Mouse (Mus musculus): ENCODE measurements around the gene Zbtb22. TPM values are rescaled to one million over a fixed set of nuclear protein-coding genes. Genes with fewer than 3 reads are reported as not detected.
A peak's percentile ranks its signal among the peaks of the same experiment; 100 is the strongest.

Gene Zbtb22
- polyA plus RNA-seq, 1 experiment from 2014 or later, result 18.1 TPM

DNA sequence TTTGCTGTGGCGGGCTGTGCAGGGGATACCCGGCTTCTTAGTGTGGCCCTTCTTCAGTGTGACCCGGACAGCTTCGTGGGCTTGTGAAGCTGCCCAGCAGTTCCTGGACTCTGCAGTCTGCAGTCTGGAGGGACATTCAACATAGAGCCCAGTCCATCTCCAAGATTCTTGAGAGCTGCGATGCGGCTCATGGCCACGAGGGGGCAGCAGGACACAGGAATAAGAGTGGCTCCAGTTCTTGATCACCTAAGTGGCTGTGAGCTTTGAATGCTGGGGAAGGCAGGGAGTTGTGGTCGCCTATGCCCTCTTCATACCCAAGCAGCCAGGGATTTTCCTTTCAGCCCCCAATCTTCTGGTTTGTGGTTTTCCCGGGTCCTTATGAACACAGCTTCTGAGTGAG, 52.8 kb downstream of the Zbtb22 start:
- H3K4me3 ChIP-seq, result no peak overlapping the region
- H3K4me1 ChIP-seq, result no peaks in the 10 kb centered on the region
- H3K27me3 ChIP-seq, result peaks cover 13% of the 10 kb centered on the region; the same call in 1 of the 2 replicates
- no peak overlapping the region for H3K4me2 ChIP-seq
- H3K9me3 ChIP-seq (replicated peaks), result no peaks in the 10 kb centered on the region; the same call in 1 of the 2 replicates
- peak; percentile 80 for ATAC-seq
- H3K36me3 ChIP-seq (ENCODE audit: poor library complexity, severe bottlenecking), result peaks cover 23% of the 10 kb centered on the region
- WGBS, result 6% methylated on average over 9 of the region's 9 CpGs
- no peak overlapping the region for H3K27ac ChIP-seq
- H3K9ac ChIP-seq, result no peak overlapping the region

Small RNA genes lying within 50 kb of the gene (microRNA-seq; reads per million reads assigned to microRNA genes)
- gene Gm27740, result not detected

Other genes with a start within 250 kb of the Zbtb22 start
- 349 and 356 TPM in 2 replicates for gene Hnrnpm, start 229.0 kb upstream of the Zbtb22 start, polyA plus RNA-seq (2015; fragmentation: Nextera tagmentation; extraction: Ambion mirVana)
- 52.2 and 56.5 TPM in 2 replicates for gene March2, start 197.2 kb upstream of the Zbtb22 start, polyA plus RNA-seq (2015; fragmentation: Nextera tagmentation; extraction: Ambion mirVana)
- 433 and 441 TPM in 2 replicates for gene Rab11b, start 155.4 kb upstream of the Zbtb22 start, polyA plus RNA-seq (2015; fragmentation: Nextera tagmentation; extraction: Ambion mirVana)
- 8.6 and 10.0 TPM in 2 replicates for gene Angptl4, start 134.1 kb upstream of the Zbtb22 start, polyA plus RNA-seq (2015; fragmentation: Nextera tagmentation; extraction: Ambion mirVana)
- 27.3 and 29.0 TPM in 2 replicates for gene Kank3, start 105.4 kb upstream of the Zbtb22 start, polyA plus RNA-seq (2015; fragmentation: Nextera tagmentation; extraction: Ambion mirVana)
- gene Rps28, start 91.3 kb upstream of the Zbtb22 start, polyA plus RNA-seq (2015; fragmentation: Nextera tagmentation; extraction: Ambion mirVana), result 779 and 868 TPM in 2 replicates
- 473 and 507 TPM in 2 replicates for gene Ndufa7, start 91.3 kb upstream of the Zbtb22 start, polyA plus RNA-seq (2015; fragmentation: Nextera tagmentation; extraction: Ambion mirVana)
- 60.1 and 66.1 TPM in 2 replicates for gene Cd320, start 72.8 kb upstream of the Zbtb22 start, polyA plus RNA-seq (2015; fragmentation: Nextera tagmentation; extraction: Ambion mirVana)
- gene Gm7029, start 42.1 kb upstream of the Zbtb22 start, polyA plus RNA-seq (2015; fragmentation: Nextera tagmentation; extraction: Ambion mirVana), result not detected in 2 replicates
- 6.8 and 7.4 TPM in 2 replicates for gene Kifc1, start 25.2 kb upstream of the Zbtb22 start, polyA plus RNA-seq (2015; fragmentation: Nextera tagmentation; extraction: Ambion mirVana)
- 0.28 and 0.49 TPM in 2 replicates for gene Platr17, start 10.8 kb upstream of the Zbtb22 start, polyA plus RNA-seq (2015; fragmentation: Nextera tagmentation; extraction: Ambion mirVana)
- 60.7 and 68.0 TPM in 2 replicates for gene Daxx, start 6.5 kb upstream of the Zbtb22 start, polyA plus RNA-seq (2015; fragmentation: Nextera tagmentation; extraction: Ambion mirVana)
- 12.3 and 15.0 TPM in 2 replicates for gene Tapbp, start within 50 bp of the Zbtb22 start, polyA plus RNA-seq (2015; fragmentation: Nextera tagmentation; extraction: Ambion mirVana)
- 39.3 and 46.6 TPM in 2 replicates for gene Rgl2, start 13.6 kb downstream of the Zbtb22 start, polyA plus RNA-seq (2015; fragmentation: Nextera tagmentation; extraction: Ambion mirVana)
- 204 and 214 TPM in 2 replicates for gene Pfdn6, start 24.4 kb downstream of the Zbtb22 start, polyA plus RNA-seq (2015; fragmentation: Nextera tagmentation; extraction: Ambion mirVana)
- 28.4 and 29.4 TPM in 2 replicates for gene Wdr46, start 24.8 kb downstream of the Zbtb22 start, polyA plus RNA-seq (2015; fragmentation: Nextera tagmentation; extraction: Ambion mirVana)
- gene B3galt4, start 35.6 kb downstream of the Zbtb22 start, polyA plus RNA-seq (2015; fragmentation: Nextera tagmentation; extraction: Ambion mirVana), result 7.3 and 9.4 TPM in 2 replicates
- gene Vps52, start 39.9 kb downstream of the Zbtb22 start, polyA plus RNA-seq (2015; fragmentation: Nextera tagmentation; extraction: Ambion mirVana), result 58.6 and 61.4 TPM in 2 replicates
- 1,165 and 1,184 TPM in 2 replicates for gene Rps18, start 40.1 kb downstream of the Zbtb22 start, polyA plus RNA-seq (2015; fragmentation: Nextera tagmentation; extraction: Ambion mirVana)
- gene H2-K1, start 84.4 kb downstream of the Zbtb22 start, polyA plus RNA-seq (2015; fragmentation: Nextera tagmentation; extraction: Ambion mirVana), result 12.9 and 24.0 TPM in 2 replicates
- gene Ring1, start 108.8 kb downstream of the Zbtb22 start, polyA plus RNA-seq (2015; fragmentation: Nextera tagmentation; extraction: Ambion mirVana), result 12.4 and 15.3 TPM in 2 replicates
- gene H2-Ke6, start 112.2 kb downstream of the Zbtb22 start, polyA plus RNA-seq (2015; fragmentation: Nextera tagmentation; extraction: Ambion mirVana), result 76.0 and 88.0 TPM in 2 replicates
- 139 and 159 TPM in 2 replicates for gene Slc39a7, start 115.8 kb downstream of the Zbtb22 start, polyA plus RNA-seq (2015; fragmentation: Nextera tagmentation; extraction: Ambion mirVana)
- gene Rxrb, start 115.9 kb downstream of the Zbtb22 start, polyA plus RNA-seq (2015; fragmentation: Nextera tagmentation; extraction: Ambion mirVana), result 52.6 and 57.1 TPM in 2 replicates
- 0.80 and 1.3 TPM in 2 replicates for gene Col11a2, start 123.5 kb downstream of the Zbtb22 start, polyA plus RNA-seq (2015; fragmentation: Nextera tagmentation; extraction: Ambion mirVana)
- gene H2-Oa, start 176.4 kb downstream of the Zbtb22 start, polyA plus RNA-seq (2015; fragmentation: Nextera tagmentation; extraction: Ambion mirVana), result not detected in 2 replicates
- gene H2-DMa, start 203.6 kb downstream of the Zbtb22 start, polyA plus RNA-seq (2015; fragmentation: Nextera tagmentation; extraction: Ambion mirVana), result 8.7 and 10.0 TPM in 2 replicates
- 124 and 125 TPM in 2 replicates for gene Brd2, start 206.7 kb downstream of the Zbtb22 start, polyA plus RNA-seq (2015; fragmentation: Nextera tagmentation; extraction: Ambion mirVana)
- gene H2-DMb2, start 227.4 kb downstream of the Zbtb22 start, polyA plus RNA-seq (2015; fragmentation: Nextera tagmentation; extraction: Ambion mirVana), result 0.20 TPM in 1 of 2 replicates, not detected in the other
- 0.20 TPM in 1 of 2 replicates, not detected in the other for gene H2-DMb1, start 237.2 kb downstream of the Zbtb22 start, polyA plus RNA-seq (2015; fragmentation: Nextera tagmentation; extraction: Ambion mirVana)